Mouse (Mus musculus): ENCODE measurements at regions not wholly inside any gene's neighbourhood (a gene's known extent, or its start where the extent isn't known, plus 50 kb on each side); places are given as distances from the start of the nearest gene placed in this dataset.

- TF ChIP-seq ZC3H11A (IDR thresholded peaks at IDR 0.05; ENCODE audit: borderline replicate concordance, low read depth, low read length) (no peak), HCFC1 (IDR thresholded peaks at IDR 0.05; ENCODE audit: borderline replicate concordance, insufficient read depth, low read length) (no peak), CHD2 (IDR thresholded peaks at IDR 0.05; ENCODE audit: low read depth, low read length) (no peak), MAFK (IDR thresholded peaks at IDR 0.05; ENCODE audit: insufficient read depth, low read depth, low read length) (no peak)
Observed at GRCm38 (mm10) chr4:87667556-87668154, 365.5 kb downstream of the Mllt3 start.
